Mouse (Mus musculus) limb, embryonic 13.5 days (tissue): Measurements from ENCODE around the gene Fbxw9. TPM values are rescaled to one million over a fixed set of nuclear protein-coding genes. Genes with fewer than 3 reads are reported as not detected.

Source experiments
- ATAC-seq: fragments of 200-750 bp; cut with Nextera tagmentation; 2 replicates; pipeline ENCODE4 v1.8.0; 2017; ENCODE audit warnings: low read depth, moderate number of reproducible peaks, moderate TSS enrichment; ENCODE audit not compliant: low FRiP score
- H3K27ac ChIP-seq: fragments of 300-500 bp; sonication (generic); 2 replicates; pipeline ENCODE4 v1.5.1; 2015; ENCODE audit warnings: inconsistent platforms, mild to moderate bottlenecking, moderate library complexity
- H3K27me3 ChIP-seq: fragments of 300-500 bp; sonication (generic); 2 replicates; pipeline ENCODE4 v1.6.1; 2015; ENCODE audit warnings: mild to moderate bottlenecking, inconsistent platforms
- H3K36me3 ChIP-seq: fragments of 300-500 bp; sonication (generic); 2 replicates; pipeline ENCODE4 v1.6.1; 2015; ENCODE audit warnings: inconsistent platforms, mild to moderate bottlenecking, moderate library complexity
- H3K4me1 ChIP-seq: fragments of 300-500 bp; sonication (generic); 2 replicates; pipeline ENCODE4 v1.6.1; 2015; ENCODE audit warnings: inconsistent platforms
- H3K4me2 ChIP-seq: fragments of 300-500 bp; sonication (generic); replicated peaks from 2 replicates; pipeline ENCODE4 v1.6.1; 2015; ENCODE audit warnings: inconsistent platforms, mild to moderate bottlenecking, moderate library complexity
- H3K4me3 ChIP-seq: fragments of 300-500 bp; sonication (generic); 2 replicates; pipeline ENCODE4 v1.5.1; 2015; ENCODE audit warnings: moderate library complexity, mild to moderate bottlenecking, inconsistent platforms
- H3K9ac ChIP-seq: fragments of 300-500 bp; sonication (generic); 2 replicates; pipeline ENCODE4 v1.6.1; 2015; ENCODE audit warnings: mild to moderate bottlenecking, inconsistent platforms
- H3K9me3 ChIP-seq: fragments of 300-500 bp; sonication (generic); 2 replicates; pipeline ENCODE4 v1.6.1; 2016; ENCODE audit warnings: inconsistent platforms
- WGBS: fragments of 180-500 bp; shearing (Covaris S2); methylation state at CpG from one replicate; pipeline ENCODE4 v1.1.7; 2015; 5-methylcytosine and 5-hydroxymethylcytosine counted together
- polyA plus RNA-seq: library from polyadenylated mRNA; unstranded; fragments of >200 nt; fragmentation: Nextera tagmentation; extraction: Ambion mirVana; gene quantifications from 2 replicates; pipeline ENCODE4 v1.2.1, GENCODE M21; 2015

Gene Fbxw9
- polyA plus RNA-seq, 1 experiment from 2014 or later: 32.2 TPM

DNA sequence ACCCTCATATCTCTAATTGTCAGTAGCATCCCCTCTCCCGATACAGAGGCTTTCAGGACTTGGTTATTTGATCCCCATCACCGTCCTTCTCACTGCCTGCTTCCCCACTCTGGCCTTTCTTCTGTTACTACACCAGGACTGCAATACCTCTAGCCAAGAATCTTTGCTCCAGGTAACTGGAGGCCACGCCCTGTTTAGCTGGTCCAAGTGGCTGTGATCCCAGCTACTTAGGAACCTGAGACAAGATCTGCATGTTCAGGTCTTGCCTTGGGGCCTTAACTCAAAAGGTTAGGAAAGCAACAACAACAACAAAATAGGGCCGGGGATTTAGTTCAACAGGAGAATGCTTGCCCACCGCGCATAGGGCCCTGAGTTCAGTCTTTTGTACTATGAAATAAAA, 16.2 kb upstream of the Fbxw9 start:
- ATAC-seq: no peak
- Histone ChIP-seq H3K9ac (no peak overlapping the region), H3K36me3 (peaks cover 87% of the 10 kb centered on the region), H3K4me3 (no peak overlapping the region), H3K27ac (no peak overlapping the region), H3K27me3 (no peaks in the 10 kb centered on the region), H3K4me2 (no peak overlapping the region), H3K9me3 (no peaks in the 10 kb centered on the region), H3K4me1 (peaks cover 13% of the 10 kb centered on the region)
- WGBS: 93% methylated on average over 6 of the region's 6 CpGs

DNA sequence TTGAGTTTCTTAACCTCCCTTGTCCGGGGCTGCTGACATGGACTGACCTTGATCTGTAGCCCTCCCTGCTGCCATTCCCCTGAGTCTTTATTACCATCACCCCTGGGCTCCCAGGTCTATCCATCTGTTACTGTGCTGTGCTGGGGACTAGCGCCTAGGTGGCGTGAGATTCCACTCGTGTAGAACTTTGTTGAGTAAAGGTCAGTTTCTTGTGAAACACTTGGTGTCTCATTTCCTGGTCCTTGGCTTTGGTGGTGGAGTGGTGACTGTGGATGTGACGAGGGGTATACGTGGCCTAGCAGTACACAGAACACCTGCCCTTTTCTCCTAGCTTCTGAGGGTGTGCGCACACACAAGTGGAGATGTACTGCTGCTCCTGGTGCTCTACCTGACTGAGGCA, 2.5 kb upstream of the Fbxw9 start:
- WGBS: 77% methylated on average over 7 of the region's 7 CpGs
- ATAC-seq: no peak
- no peaks in the 10 kb centered on the region for H3K27me3 ChIP-seq

DNA sequence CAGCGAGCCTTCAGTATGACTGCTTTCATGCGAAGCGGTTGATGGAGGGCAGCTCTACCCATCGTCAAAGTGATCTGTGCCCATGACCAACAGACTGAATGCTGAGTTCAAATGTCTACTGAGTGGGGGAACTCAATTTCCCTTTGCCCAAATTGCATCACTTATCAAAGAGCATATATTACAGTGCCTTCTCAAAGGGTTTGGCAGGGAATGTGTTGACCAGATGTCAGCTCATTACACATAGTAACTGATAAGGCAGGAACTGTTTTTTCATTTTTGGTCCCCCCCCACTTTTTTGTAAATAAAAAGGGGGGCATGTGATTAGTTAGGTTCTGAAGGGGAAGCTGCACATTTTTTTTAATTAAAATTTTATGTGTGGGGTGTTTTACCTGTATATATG, 2.7 kb downstream of the Fbxw9 start:
- H3K4me3 ChIP-seq: no peak overlapping the region
- no peaks in the 10 kb centered on the region for H3K27me3 ChIP-seq
- H3K9ac ChIP-seq: no peak overlapping the region
- H3K4me2 ChIP-seq: no peak overlapping the region
- H3K9me3 ChIP-seq: no peaks in the 10 kb centered on the region
- no peak overlapping the region for H3K27ac ChIP-seq
- 95% methylated on average over 4 of the region's 4 CpGs for WGBS
- peaks cover 36% of the 10 kb centered on the region for H3K36me3 ChIP-seq
- H3K4me1 ChIP-seq: peaks cover 11% of the 10 kb centered on the region
- no peak for ATAC-seq

More for the DNA sequence above, 2.5 kb upstream of the Fbxw9 start:
- Histone ChIP-seq H3K27ac (no peak overlapping the region), H3K4me2 (no peak overlapping the region), H3K4me1 (peaks cover 11% of the 10 kb centered on the region), H3K9ac (no peak overlapping the region), H3K36me3 (peaks cover 58% of the 10 kb centered on the region), H3K9me3 (no peaks in the 10 kb centered on the region), H3K4me3 (no peak overlapping the region)

DNA sequence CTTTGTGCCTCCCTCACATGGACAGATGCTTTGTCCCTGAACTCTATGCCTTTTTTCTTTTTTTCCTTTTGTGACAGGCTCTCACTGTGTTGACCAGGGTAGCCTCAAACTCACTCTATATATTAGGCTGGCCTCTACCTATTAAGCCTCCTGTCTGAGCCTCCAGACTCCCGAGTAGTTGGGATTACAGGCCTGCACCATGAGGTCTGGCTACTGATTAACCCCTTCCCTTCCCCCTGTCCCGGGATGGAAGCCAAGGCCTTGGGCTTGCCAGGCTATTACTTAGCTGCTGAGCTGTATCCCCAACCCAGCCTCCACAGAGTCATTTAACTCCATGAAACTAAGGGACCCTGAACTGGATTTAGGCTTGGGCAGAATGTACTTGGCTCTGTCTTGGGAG, 5.4 kb downstream of the Fbxw9 start:
- Histone ChIP-seq H3K9me3 (no peaks in the 10 kb centered on the region), H3K9ac (no peak overlapping the region), H3K4me2 (no peak overlapping the region), H3K27me3 (no peaks in the 10 kb centered on the region), H3K4me3 (no peak overlapping the region), H3K27ac (no peak overlapping the region), H3K4me1 (peaks cover 10% of the 10 kb centered on the region), H3K36me3 (peaks cover 35% of the 10 kb centered on the region)
- 24% methylated on average over 2 of the region's 2 CpGs for WGBS
- no peak for ATAC-seq

DNA sequence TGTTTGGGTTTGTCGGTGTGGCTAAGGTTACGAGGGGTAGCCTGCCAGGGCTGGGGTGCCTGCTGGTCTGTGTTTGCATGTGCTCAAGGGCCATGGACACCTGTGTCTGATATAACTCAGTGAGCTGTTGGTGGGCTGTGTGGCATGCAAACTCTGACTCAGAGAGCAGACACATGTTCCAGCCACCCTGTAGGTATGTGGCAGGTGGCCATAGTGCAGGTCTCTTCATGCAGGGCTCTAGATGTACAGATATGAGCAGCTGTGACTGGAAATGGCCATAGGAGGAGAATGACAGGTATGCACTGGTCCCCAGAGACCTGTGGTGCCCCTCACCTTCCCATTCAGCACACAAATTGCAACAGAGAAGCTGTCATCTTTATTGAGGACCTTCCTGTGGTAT, 7.3 kb downstream of the Fbxw9 start:
- 93% methylated on average over 2 of the region's 2 CpGs for WGBS
- Histone ChIP-seq H3K4me1 (peaks cover 5% of the 10 kb centered on the region), H3K27ac (no peak overlapping the region), H3K4me2 (no peak overlapping the region), H3K36me3 (peaks cover 34% of the 10 kb centered on the region), H3K9ac (no peak overlapping the region), H3K4me3 (no peak overlapping the region), H3K9me3 (no peaks in the 10 kb centered on the region), H3K27me3 (no peaks in the 10 kb centered on the region)
- ATAC-seq: no peak

- H3K4me1 ChIP-seq: peaks cover 13% of the 10 kb centered on the region
- no peaks in the 10 kb centered on the region for H3K9me3 ChIP-seq
- no peak for ATAC-seq
- H3K9ac ChIP-seq: no peak within 1 kb of the TSS
- no peak within 1 kb of the TSS for H3K4me3 ChIP-seq
- no peaks in the 10 kb centered on the region for H3K27me3 ChIP-seq
- H3K36me3 ChIP-seq: peaks cover 25% of the 10 kb centered on the region
- H3K27ac ChIP-seq: no peak within 1 kb of the TSS
- no peak within 1 kb of the TSS for H3K4me2 ChIP-seq
Measured at GRCm38 (mm10) chr8:85067982-85068381, 8.1 kb downstream of the Fbxw9 start, which contains the start of gene Gm5741. Gene Gm5741, minus strand, starts transcription at chr8:85067982.

DNA sequence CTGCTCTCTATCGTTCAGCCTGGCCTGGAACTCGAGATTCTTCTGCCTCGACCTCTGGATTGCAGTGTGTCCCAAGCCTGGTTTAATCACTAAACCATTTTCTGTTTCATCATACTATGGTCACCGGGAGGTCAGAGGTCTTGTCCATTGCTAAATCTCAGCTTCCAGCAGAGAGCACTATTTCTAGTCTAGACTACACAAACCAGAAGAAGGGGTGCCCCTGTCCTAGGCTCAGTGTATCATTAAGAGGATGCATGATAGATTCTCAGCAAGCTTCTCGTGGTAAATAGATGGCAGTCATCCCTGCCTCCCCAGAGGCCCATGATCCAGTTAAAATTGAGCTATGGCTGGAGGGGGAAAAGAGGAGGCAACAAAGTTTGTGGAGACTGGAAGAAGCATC, 11.2 kb downstream of the Fbxw9 start:
- Histone ChIP-seq H3K27me3 (no peaks in the 10 kb centered on the region), H3K4me1 (peaks cover 14% of the 10 kb centered on the region), H3K36me3 (peaks cover 39% of the 10 kb centered on the region), H3K4me2 (peak overlapping the region; percentile 78), H3K9ac (peak overlapping the region; percentile 88; the same call in 1 of the 2 replicates), H3K27ac (peak overlapping the region; percentile 96; the same call in 1 of the 2 replicates), H3K4me3 (peak overlapping the region; percentile 95), H3K9me3 (no peaks in the 10 kb centered on the region)
- WGBS: 83% methylated on average over 5 of the region's 5 CpGs
- ATAC-seq: no peak

DNA sequence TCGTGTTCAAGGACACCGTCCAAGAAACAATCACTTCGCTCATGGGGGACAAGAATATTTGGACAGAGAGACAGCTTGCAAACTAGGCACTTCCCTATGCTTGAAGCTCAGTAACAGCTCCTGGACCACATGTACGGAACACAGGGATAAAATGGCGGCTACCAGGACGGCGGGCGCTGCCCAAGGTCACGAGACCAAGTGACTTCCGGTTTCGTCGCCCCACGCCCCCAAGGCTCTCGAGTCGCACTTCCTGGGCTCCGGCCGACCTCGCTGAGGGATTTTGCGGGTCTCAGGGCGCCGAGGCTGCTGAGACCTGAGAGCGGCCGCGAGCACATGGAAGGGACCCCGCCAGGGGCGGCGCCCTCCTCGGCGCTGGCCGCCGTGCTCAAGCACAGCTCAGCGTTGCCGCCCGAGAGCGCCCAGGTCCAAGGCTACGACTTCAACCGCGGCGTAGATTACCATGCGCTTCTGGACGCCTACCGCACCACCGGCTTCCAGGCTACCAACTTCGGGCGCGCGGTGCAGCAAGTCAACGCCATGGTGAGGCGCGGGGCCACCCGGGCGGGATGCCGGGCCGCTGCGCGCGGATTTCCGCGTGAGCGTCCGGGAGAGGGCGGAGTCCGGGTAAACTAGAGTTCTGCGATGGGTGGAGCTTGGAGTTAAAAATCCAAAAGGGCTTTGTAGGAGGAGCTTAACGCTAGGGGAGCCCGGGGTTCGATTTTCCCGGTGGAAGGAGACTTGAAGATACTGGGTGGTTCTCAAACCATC, 11.8 kb downstream of the Fbxw9 start, which contains the start of gene Dhps:
TSS of gene Dhps (plus strand) at position 244 of the 768 bp plus-strand sequence.
- Histone ChIP-seq H3K4me2 (peak within 1 kb of the TSS; percentile 78), H3K4me1 (peaks cover 14% of the 10 kb centered on the region), H3K4me3 (peak within 1 kb of the TSS; percentile 95), H3K36me3 (peaks cover 39% of the 10 kb centered on the region), H3K9me3 (no peaks in the 10 kb centered on the region), H3K27ac (peak within 1 kb of the TSS; percentile 96), H3K9ac (peak within 1 kb of the TSS; percentile 88), H3K27me3 (no peaks in the 10 kb centered on the region)
- peak; percentile 91 for ATAC-seq
- whole genome bisulfite sequencing: under 1% methylated on average over 68 of the region's 68 CpGs

- H3K27ac ChIP-seq: peak overlapping the region; percentile 96; the same call in 1 of the 2 replicates
- 36% methylated on average over 9 of the region's 9 CpGs for WGBS
Measured at GRCm38 (mm10) chr8:85072364-85072929, 12.6 kb downstream of the Fbxw9 start.

DNA sequence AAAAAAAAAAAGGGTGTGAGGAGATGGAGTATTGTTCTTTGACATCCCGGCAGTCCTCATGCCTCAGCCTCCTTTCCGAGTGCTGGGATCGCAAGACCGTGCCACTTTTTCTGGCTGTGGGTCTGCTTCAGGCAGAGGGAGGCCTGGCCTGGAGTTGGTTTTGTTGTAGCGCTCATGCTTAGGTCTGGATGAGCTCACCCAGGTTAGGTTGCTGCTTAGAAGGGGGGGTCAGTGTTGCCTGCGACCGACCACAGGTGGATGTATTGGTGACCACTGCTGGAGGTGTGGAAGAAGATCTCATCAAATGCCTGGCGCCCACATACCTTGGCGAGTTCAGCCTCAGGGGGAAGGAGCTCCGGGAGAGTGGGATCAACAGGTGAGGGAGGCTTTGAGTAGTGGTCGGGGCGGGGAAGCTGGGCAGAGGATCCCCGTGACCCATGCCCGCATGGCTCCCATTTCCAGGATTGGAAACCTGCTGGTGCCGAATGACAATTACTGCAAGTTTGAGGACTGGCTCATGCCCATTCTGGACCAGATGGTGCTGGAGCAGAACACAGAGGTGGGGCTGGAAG, 13.3 kb downstream of the Fbxw9 start:
- Histone ChIP-seq H3K27me3 (no peaks in the 10 kb centered on the region), H3K4me3 (peak overlapping the region; percentile 95; the same call in 1 of the 2 replicates), H3K4me2 (peak overlapping the region; percentile 78), H3K9me3 (no peaks in the 10 kb centered on the region), H3K27ac (no peak overlapping the region), H3K4me1 (peaks cover 14% of the 10 kb centered on the region), H3K9ac (no peak overlapping the region), H3K36me3 (peaks cover 39% of the 10 kb centered on the region)
- ATAC-seq: no peak
- 93% methylated on average over 15 of the region's 15 CpGs for WGBS

More at GRCm38 (mm10) chr8:85072364-85072929, 12.6 kb downstream of the Fbxw9 start:
- Histone ChIP-seq H3K4me3 (peak overlapping the region; percentile 95), H3K4me2 (peak overlapping the region; percentile 78), H3K9ac (peak overlapping the region; percentile 88), H3K27me3 (no peaks in the 10 kb centered on the region), H3K4me1 (peaks cover 14% of the 10 kb centered on the region), H3K9me3 (no peaks in the 10 kb centered on the region), H3K36me3 (peaks cover 39% of the 10 kb centered on the region)
- peak; percentile 18; the same call in 1 of the 2 replicates for ATAC-seq

- H3K9ac ChIP-seq: no peak overlapping the region
- H3K9me3 ChIP-seq: no peaks in the 10 kb centered on the region
- 79% methylated on average over 10 of the region's 10 CpGs for WGBS
- H3K27me3 ChIP-seq: no peaks in the 10 kb centered on the region
- ATAC-seq: no peak
- peaks cover 14% of the 10 kb centered on the region for H3K4me1 ChIP-seq
- no peak overlapping the region for H3K4me3 ChIP-seq
- no peak overlapping the region for H3K27ac ChIP-seq
- H3K36me3 ChIP-seq: peaks cover 45% of the 10 kb centered on the region
- no peak overlapping the region for H3K4me2 ChIP-seq
Measured at GRCm38 (mm10) chr8:85074167-85074566, 14.3 kb downstream of the Fbxw9 start.

DNA sequence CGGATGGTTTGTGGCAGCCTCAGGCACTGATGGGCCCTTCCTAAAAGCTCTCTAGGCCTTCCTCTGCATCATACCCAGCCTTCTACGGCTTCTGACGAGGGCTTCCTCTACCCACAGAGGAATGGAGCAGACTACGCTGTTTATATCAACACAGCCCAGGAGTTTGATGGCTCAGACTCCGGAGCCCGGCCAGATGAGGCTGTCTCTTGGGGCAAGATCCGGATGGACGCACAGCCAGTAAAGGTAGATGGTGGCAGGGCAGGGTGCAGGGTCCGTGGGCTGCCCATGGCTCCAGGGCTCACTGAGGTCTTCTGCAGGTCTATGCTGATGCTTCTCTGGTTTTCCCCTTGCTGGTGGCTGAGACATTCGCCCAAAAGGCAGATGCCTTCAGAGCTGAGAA, 14.8 kb downstream of the Fbxw9 start:
- Histone ChIP-seq H3K4me2 (no peak overlapping the region), H3K27me3 (no peaks in the 10 kb centered on the region), H3K4me1 (peaks cover 17% of the 10 kb centered on the region), H3K27ac (no peak overlapping the region), H3K4me3 (no peak overlapping the region), H3K36me3 (peaks cover 45% of the 10 kb centered on the region), H3K9ac (no peak overlapping the region), H3K9me3 (no peaks in the 10 kb centered on the region)
- ATAC-seq: no peak
- WGBS: 89% methylated on average over 10 of the region's 10 CpGs
